Mouse (Mus musculus): ENCODE measurements at regions not wholly inside any gene's neighbourhood (a gene's known extent, or its start where the extent isn't known, plus 50 kb on each side); places are given as distances from the start of the nearest gene placed in this dataset.

GRCm38 (mm10) chr13:60426192-60426840 lies 175.4 kb upstream of the Dapk1 start:
- Histone ChIP-seq H3K4me2 (no peak overlapping the region), H3K4me1 (ENCODE audit: insufficient read depth) (no peaks in the 10 kb centered on the region), H3K4me3 (ENCODE audit: low read depth, low read length) (no peak overlapping the region), H3K9ac (no peak overlapping the region), H3K36me3 (ENCODE audit: insufficient read depth) (no peaks in the 10 kb centered on the region), H3K27me3 (ENCODE audit: insufficient read depth, low read length) (no peaks in the 10 kb centered on the region), H3K27ac (ENCODE audit: low read depth) (no peak overlapping the region), H3K9me3 (ENCODE audit: low read depth, low read length) (no peaks in the 10 kb centered on the region)
- 93% methylated on average over 12 of the region's 12 CpGs for WGBS
- TF ChIP-seq CTCF (IDR thresholded peaks at IDR 0.05; ENCODE audit: low read depth), result no peak
- ATAC-seq (ENCODE audit: insufficient read depth) (no peak), DNase-seq (no peak)

GRCm38 (mm10) chr13:60427077-60427476 lies 174.7 kb upstream of the Dapk1 start:
- H3K9me3 ChIP-seq (ENCODE audit: low read depth, low read length), result no peaks in the 10 kb centered on the region
- no peaks in the 10 kb centered on the region for H3K4me1 ChIP-seq (ENCODE audit: insufficient read depth)
- peak; percentile 71 for ATAC-seq (ENCODE audit: insufficient read depth)
- TF ChIP-seq CTCF (IDR thresholded peaks at IDR 0.05; ENCODE audit: low read depth), result no peak
- WGBS, result 49% methylated on average over 7 of the region's 7 CpGs
- H3K9ac ChIP-seq, result no peak overlapping the region
- DNase-seq, result peak; percentile 52
- H3K4me3 ChIP-seq (ENCODE audit: low read depth, low read length), result no peak overlapping the region
- H3K27me3 ChIP-seq (ENCODE audit: insufficient read depth, low read length), result no peaks in the 10 kb centered on the region
- H3K36me3 ChIP-seq (ENCODE audit: insufficient read depth), result no peaks in the 10 kb centered on the region
- peak overlapping the region; percentile 32 for H3K4me2 ChIP-seq
- H3K27ac ChIP-seq (ENCODE audit: low read depth), result no peak overlapping the region

GRCm38 (mm10) chr13:60427755-60428385 lies 173.9 kb upstream of the Dapk1 start:
- no peaks in the 10 kb centered on the region for H3K9me3 ChIP-seq (ENCODE audit: low read depth, low read length)
- no peaks in the 10 kb centered on the region for H3K27me3 ChIP-seq (ENCODE audit: insufficient read depth, low read length)
- no peak for TF ChIP-seq CTCF (IDR thresholded peaks at IDR 0.05; ENCODE audit: low read depth)
- H3K9ac ChIP-seq, result no peak overlapping the region
- H3K36me3 ChIP-seq (ENCODE audit: insufficient read depth), result no peaks in the 10 kb centered on the region
- H3K4me1 ChIP-seq (ENCODE audit: insufficient read depth), result no peaks in the 10 kb centered on the region
- H3K4me3 ChIP-seq (ENCODE audit: low read depth, low read length), result no peak overlapping the region
- DNase-seq, result no peak
- ATAC-seq (ENCODE audit: insufficient read depth), result no peak
- WGBS, result 37% methylated on average over 12 of the region's 12 CpGs
- H3K27ac ChIP-seq (ENCODE audit: low read depth), result no peak overlapping the region
- H3K4me2 ChIP-seq, result peak overlapping the region; percentile 32

DNA sequence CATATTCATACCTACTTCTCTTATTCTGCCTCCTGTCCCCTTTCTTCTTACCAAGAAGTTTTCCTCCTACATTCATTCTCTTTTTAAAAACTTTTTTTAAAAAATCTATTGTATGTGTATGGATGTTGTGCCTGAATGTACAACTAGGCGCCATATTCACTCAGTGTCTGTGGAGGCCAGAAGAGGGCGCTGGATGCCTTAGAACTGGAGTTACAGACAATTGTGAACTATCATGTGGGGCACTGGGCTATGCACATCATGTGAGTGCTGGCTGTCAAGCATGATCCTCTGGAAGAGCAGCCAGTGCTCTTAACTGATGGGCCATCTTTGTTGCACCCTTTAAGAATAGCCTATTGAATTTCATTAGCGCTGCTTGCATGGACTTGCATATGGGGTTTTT lies 172.6 kb upstream of the Dapk1 start:
- no peak for TF ChIP-seq CTCF (IDR thresholded peaks at IDR 0.05; ENCODE audit: low read depth)
- Histone ChIP-seq H3K27me3 (ENCODE audit: insufficient read depth, low read length) (no peaks in the 10 kb centered on the region), H3K27ac (ENCODE audit: low read depth) (no peak overlapping the region), H3K4me1 (ENCODE audit: insufficient read depth) (no peaks in the 10 kb centered on the region), H3K9me3 (ENCODE audit: low read depth, low read length) (no peaks in the 10 kb centered on the region), H3K9ac (no peak overlapping the region), H3K4me3 (ENCODE audit: low read depth, low read length) (no peak overlapping the region), H3K4me2 (no peak overlapping the region), H3K36me3 (ENCODE audit: insufficient read depth) (no peaks in the 10 kb centered on the region)
- DNase-seq (no peak), ATAC-seq (ENCODE audit: insufficient read depth) (no peak)
- 71% methylated on average over 3 of the region's 3 CpGs for WGBS

DNA sequence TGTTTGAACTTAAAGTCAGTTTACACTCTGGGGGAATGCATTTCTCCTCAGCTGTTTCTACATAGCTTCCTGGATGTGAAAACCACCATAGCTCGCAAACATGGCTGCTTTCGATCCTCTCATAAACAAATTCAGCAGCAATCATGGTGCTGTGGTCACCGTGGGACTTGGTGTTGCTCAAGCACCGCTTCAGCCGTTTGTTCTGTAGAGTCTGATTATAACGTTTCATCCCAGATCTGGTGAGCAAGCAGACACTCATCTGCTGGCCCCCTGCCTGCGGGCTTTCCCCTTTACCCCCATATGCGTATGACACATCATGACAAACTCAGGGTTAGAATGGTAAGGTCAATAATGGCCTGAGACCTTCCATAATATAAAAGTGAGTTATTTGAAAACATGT lies 170.3 kb upstream of the Dapk1 start:
- no peaks in the 10 kb centered on the region for H3K27me3 ChIP-seq (ENCODE audit: insufficient read depth, low read length)
- no peak for TF ChIP-seq CTCF (IDR thresholded peaks at IDR 0.05; ENCODE audit: low read depth)
- 76% methylated on average over 8 of the region's 8 CpGs for WGBS

DNA sequence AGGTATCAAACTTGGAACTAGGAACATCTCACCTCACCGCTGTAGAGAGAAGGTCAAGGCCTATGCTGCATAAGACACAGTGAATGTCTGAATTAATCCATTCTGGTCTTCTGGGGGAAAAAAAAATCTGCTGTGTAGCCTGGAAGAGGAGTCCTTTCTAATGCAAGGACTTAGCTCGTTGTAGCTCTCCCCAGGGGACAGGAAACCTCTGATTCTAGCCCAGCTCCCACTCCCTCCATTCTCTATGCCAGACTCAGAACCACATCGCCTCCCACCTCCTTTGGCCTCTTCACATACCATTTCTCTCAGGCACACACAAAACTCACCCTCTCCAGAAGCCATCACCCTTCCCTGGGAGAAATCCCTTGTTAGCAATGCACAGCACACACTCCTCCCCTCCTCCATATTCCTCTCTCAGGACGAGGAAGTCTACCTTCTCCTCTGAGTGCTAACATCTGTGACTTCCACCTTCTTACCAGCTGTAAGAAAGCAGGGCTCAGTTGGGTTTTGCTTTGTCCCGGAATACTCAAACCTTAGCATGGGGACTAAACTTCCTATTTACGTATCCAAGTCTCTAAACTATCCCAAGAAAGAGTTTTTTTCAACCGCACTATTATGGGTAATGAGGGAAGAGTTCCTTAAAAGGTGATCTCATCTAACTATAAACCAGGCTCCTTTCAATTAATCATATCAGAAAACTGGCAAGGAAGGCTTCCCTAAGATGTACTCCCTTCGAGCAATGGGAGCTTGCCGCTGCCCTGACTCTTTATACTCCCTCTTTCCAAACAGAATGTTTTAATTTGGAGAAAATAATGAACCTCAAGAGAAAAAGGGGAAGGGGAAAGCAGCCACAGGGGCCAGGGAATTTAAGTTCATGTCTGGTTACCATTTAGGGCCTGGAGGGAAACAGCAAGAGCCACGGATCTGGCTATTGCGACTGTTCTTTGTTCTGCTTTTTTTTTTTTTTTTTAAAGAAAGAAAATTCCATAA lies 167.2 kb upstream of the Dapk1 start:
- H3K4me1 ChIP-seq (ENCODE audit: insufficient read depth), result peaks cover 3% of the 10 kb centered on the region; the same call in 1 of the 2 replicates
- 63% methylated on average over 11 of the region's 11 CpGs for WGBS
- no peak overlapping the region for H3K4me2 ChIP-seq
- no peak for ATAC-seq (ENCODE audit: insufficient read depth)
- H3K4me3 ChIP-seq (ENCODE audit: low read depth, low read length), result no peak overlapping the region
- TF ChIP-seq CTCF (IDR thresholded peaks at IDR 0.05; ENCODE audit: low read depth), result no peak
- DNase-seq, result no peak
- H3K27ac ChIP-seq (ENCODE audit: low read depth), result peak overlapping the region; percentile 67; the same call in 1 of the 2 replicates
- no peak overlapping the region for H3K9ac ChIP-seq
- no peaks in the 10 kb centered on the region for H3K36me3 ChIP-seq (ENCODE audit: insufficient read depth)
- no peaks in the 10 kb centered on the region for H3K27me3 ChIP-seq (ENCODE audit: insufficient read depth, low read length)
- H3K9me3 ChIP-seq (ENCODE audit: low read depth, low read length), result no peaks in the 10 kb centered on the region

More for the DNA sequence above, 170.3 kb upstream of the Dapk1 start:
- Histone ChIP-seq H3K27ac (ENCODE audit: low read depth) (no peak overlapping the region), H3K36me3 (ENCODE audit: insufficient read depth) (no peaks in the 10 kb centered on the region), H3K9ac (no peak overlapping the region), H3K4me2 (no peak overlapping the region), H3K9me3 (ENCODE audit: low read depth, low read length) (no peaks in the 10 kb centered on the region), H3K4me1 (ENCODE audit: insufficient read depth) (peaks cover 3% of the 10 kb centered on the region; the same call in 1 of the 2 replicates), H3K4me3 (ENCODE audit: low read depth, low read length) (no peak overlapping the region)
- DNase-seq (no peak), ATAC-seq (ENCODE audit: insufficient read depth) (no peak)

All from lung, embryonic 14.5 days (tissue).